In the genomic region with DNA sequence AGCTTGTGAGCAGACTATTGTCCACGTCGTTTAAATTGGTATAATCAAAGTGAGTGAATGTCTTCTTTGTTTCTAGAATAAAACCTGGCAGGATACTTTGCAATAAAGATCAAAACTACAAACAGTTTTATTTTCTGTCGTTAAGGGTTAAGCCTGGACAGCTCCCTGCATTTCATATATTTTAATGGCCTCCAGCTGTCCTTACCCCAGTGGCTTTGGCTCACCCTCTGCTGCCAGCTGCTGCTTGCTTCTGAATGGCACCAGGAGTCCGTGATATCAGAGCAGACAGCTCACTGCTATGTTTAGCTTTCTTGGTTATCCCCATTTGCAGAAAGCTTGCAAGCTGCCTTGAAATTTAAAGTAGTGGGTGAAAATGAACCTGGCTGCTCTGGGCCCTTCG, we compare ENCODE assay signal across 8 mouse cellular contexts. TPM values are rescaled to one million over a fixed set of nuclear protein-coding genes. Genes with fewer than 3 reads are reported as not detected.
DNase-seq lines count a peak whose midpoint lies in the region; ATAC-seq and TF ChIP-seq lines count a peak whose summit lies in the region.

No protein-coding gene starts in this region.

- H3K27ac ChIP-seq in kidney, embryonic 15.5 days = peak overlapping the region; percentile 66; the same call in 1 of the 2 replicates
- 0 out of 2 replicates have a peak overlapping the region, but pooled peaks have one; percentile 65 for H3K27ac ChIP-seq in limb, embryonic 14.5 days (replicated peaks; ENCODE audit: low read depth, low read length)
- peak overlapping the region; percentile 13; the same call in 1 of the 2 replicates for H3K27ac ChIP-seq in neural tube, embryonic 14.5 days (ENCODE audit: low read depth, low read length)

- DNase-seq in kidney, adult 8-10 months = no peak
- peak; percentile 63 for DNase-seq in adipocyte (ENCODE audit: low spot score)
- DNase-seq in gastrocnemius, postnatal 14 days = peak; percentile 50
- DNase-seq in limb, embryonic 14.5 days (ENCODE audit: low spot score) = peak; percentile 62
- DNase-seq in ovary, postnatal 10 days (ENCODE audit: low spot score) = no peak
- no peak for DNase-seq in urinary bladder, postnatal 10 days (ENCODE audit: low spot score)

- no peak for TF ChIP-seq POLR2A in limb, embryonic 14.5 days (IDR thresholded peaks at IDR 0.05; ENCODE audit: borderline replicate concordance, extremely low read depth, insufficient read depth, insufficient read length)

- 30% methylated on average over 5 of the region's 5 CpGs for WGBS in kidney, embryonic 15.5 days
- WGBS in limb, embryonic 14.5 days = 21% methylated on average over 5 of the region's 5 CpGs
- WGBS in neural tube, embryonic 14.5 days = 23% methylated on average over 5 of the region's 5 CpGs

- intact Hi-C loops in gastrocnemius, postnatal 14 days (cut with DNase I; ENCODE audit: low total_unique reads) = no loop called here

- H3K9ac ChIP-seq in kidney, embryonic 15.5 days = peak overlapping the region; percentile 71
- peak overlapping the region; percentile 85 for H3K9ac ChIP-seq in limb, embryonic 14.5 days (ENCODE audit: low read depth, low read length, severe bottlenecking)
- H3K9ac ChIP-seq in neural tube, embryonic 14.5 days (replicated peaks; ENCODE audit: low read depth, low read length) = peak overlapping the region; percentile 80

- H3K9me3 ChIP-seq in kidney, embryonic 15.5 days (replicated peaks) = no peaks in the 10 kb centered on the region
- no peaks in the 10 kb centered on the region for H3K9me3 ChIP-seq in limb, embryonic 14.5 days (ENCODE audit: control insufficient read depth, low read length)
- no peaks in the 10 kb centered on the region for H3K9me3 ChIP-seq in neural tube, embryonic 14.5 days (ENCODE audit: control insufficient read depth, low read length)

- ATAC-seq in kidney, embryonic 15.5 days (replicated peaks; ENCODE audit: low FRiP score) = no peak
- ATAC-seq in limb, embryonic 14.5 days (ENCODE audit: low FRiP score, low read depth) = no peak
- ATAC-seq in neural tube, embryonic 14.5 days (ENCODE audit: low read depth) = peak; percentile 36; the same call in 1 of the 2 replicates

- peaks cover 19% of the 10 kb centered on the region for H3K36me3 ChIP-seq in kidney, embryonic 15.5 days
- peaks cover 18% of the 10 kb centered on the region for H3K36me3 ChIP-seq in limb, embryonic 14.5 days (ENCODE audit: control insufficient read depth, insufficient read depth, low read length)
- peaks cover 11% of the 10 kb centered on the region; the same call in 1 of the 2 replicates for H3K36me3 ChIP-seq in neural tube, embryonic 14.5 days (ENCODE audit: control insufficient read depth, insufficient read depth, low read length)

- peak overlapping the region; percentile 70 for H3K4me3 ChIP-seq in kidney, embryonic 15.5 days (replicated peaks)
- H3K4me3 ChIP-seq in limb, embryonic 14.5 days (replicated peaks; ENCODE audit: low read length) = peak overlapping the region; percentile 70
- peak overlapping the region; percentile 70 for H3K4me3 ChIP-seq in neural tube, embryonic 14.5 days (ENCODE audit: low read depth, low read length)

- H3K27me3 ChIP-seq in kidney, embryonic 15.5 days = no peaks in the 10 kb centered on the region
- no peaks in the 10 kb centered on the region for H3K27me3 ChIP-seq in limb, embryonic 14.5 days (ENCODE audit: control insufficient read depth, insufficient read depth, low read length)
- H3K27me3 ChIP-seq in neural tube, embryonic 14.5 days (ENCODE audit: control insufficient read depth, insufficient read depth, low read length) = no peaks in the 10 kb centered on the region

- peaks cover 21% of the 10 kb centered on the region for H3K4me1 ChIP-seq in kidney, embryonic 15.5 days
- peaks cover 18% of the 10 kb centered on the region for H3K4me1 ChIP-seq in limb, embryonic 14.5 days (ENCODE audit: control insufficient read depth, insufficient read depth, low read length)
- H3K4me1 ChIP-seq in neural tube, embryonic 14.5 days (ENCODE audit: control insufficient read depth, insufficient read depth, low read length) = peaks cover 11% of the 10 kb centered on the region

- H3K4me2 ChIP-seq in kidney, embryonic 15.5 days = peak overlapping the region; percentile 69
- peak overlapping the region; percentile 85 for H3K4me2 ChIP-seq in limb, embryonic 14.5 days (replicated peaks; ENCODE audit: low read depth, low read length, severe bottlenecking)
- peak overlapping the region; percentile 96 for H3K4me2 ChIP-seq in neural tube, embryonic 14.5 days (ENCODE audit: low read depth, low read length)

RNA-seq across cellular contexts. Expression of gene Smim11, which starts 0.9 kb away (rescaled TPM):
- polyA plus RNA-seq in kidney, embryonic 15.5 days (2015; fragmentation: Nextera tagmentation; extraction: Ambion mirVana) = 126 and 141 TPM in 2 replicates
- 10 to 100 TPM; 52.0 to 65.5 TPM for total RNA-seq in gastrocnemius, postnatal 14 days (2021)
- 52.3 and 61.2 TPM in 2 replicates for polyA plus RNA-seq in limb, embryonic 14.5 days (2012; rRNA removed)
- polyA plus RNA-seq in limb, embryonic 14.5 days (2014; fragmentation: Nextera tagmentation; extraction: Ambion mirVana) = 145 and 150 TPM in 2 replicates
- polyA plus RNA-seq in neural tube, embryonic 14.5 days (2014; fragmentation: Nextera tagmentation; extraction: Ambion mirVana) = 58.0 and 62.9 TPM in 2 replicates

RNA-seq across cellular contexts. Expression of gene Kcne2, which starts 9.8 kb away (rescaled TPM):
- polyA plus RNA-seq in kidney, embryonic 15.5 days (2015; fragmentation: Nextera tagmentation; extraction: Ambion mirVana) = 0.10 and 0.27 TPM in 2 replicates
- total RNA-seq in gastrocnemius, postnatal 14 days (2021) = not detected
- 0.05 and 0.09 TPM in 2 replicates for polyA plus RNA-seq in limb, embryonic 14.5 days (2012; rRNA removed)
- 0.15 TPM in 1 of 2 replicates, not detected in the other for polyA plus RNA-seq in limb, embryonic 14.5 days (2014; fragmentation: Nextera tagmentation; extraction: Ambion mirVana)
- 0.15 and 0.24 TPM in 2 replicates for polyA plus RNA-seq in neural tube, embryonic 14.5 days (2014; fragmentation: Nextera tagmentation; extraction: Ambion mirVana)

RNA-seq across cellular contexts. Expression of gene Fam243, which starts 19.3 kb away (rescaled TPM):
- not detected in 2 replicates for polyA plus RNA-seq in kidney, embryonic 15.5 days (2015; fragmentation: Nextera tagmentation; extraction: Ambion mirVana)
- not detected for total RNA-seq in gastrocnemius, postnatal 14 days (2021)
- polyA plus RNA-seq in limb, embryonic 14.5 days (2012; rRNA removed) = not detected in 2 replicates
- not detected in 2 replicates for polyA plus RNA-seq in limb, embryonic 14.5 days (2014; fragmentation: Nextera tagmentation; extraction: Ambion mirVana)
- not detected in 2 replicates for polyA plus RNA-seq in neural tube, embryonic 14.5 days (2014; fragmentation: Nextera tagmentation; extraction: Ambion mirVana)

RNA-seq across cellular contexts. Expression of gene Kcne1, which starts 57.3 kb away (rescaled TPM):
- polyA plus RNA-seq in kidney, embryonic 15.5 days (2015; fragmentation: Nextera tagmentation; extraction: Ambion mirVana) = 1.8 and 2.0 TPM in 2 replicates
- total RNA-seq in gastrocnemius, postnatal 14 days (2021) = not detected
- 0.08 and 0.09 TPM in 2 replicates for polyA plus RNA-seq in limb, embryonic 14.5 days (2012; rRNA removed)
- polyA plus RNA-seq in limb, embryonic 14.5 days (2014; fragmentation: Nextera tagmentation; extraction: Ambion mirVana) = not detected in 2 replicates
- polyA plus RNA-seq in neural tube, embryonic 14.5 days (2014; fragmentation: Nextera tagmentation; extraction: Ambion mirVana) = 0.32 and 0.37 TPM in 2 replicates

Comparison
In these comparisons a context has a peak if more than half of its experiments do, and no peak if none do; other contexts are left out.
1. H3K27ac ChIP-seq: peak in every context shown above with its lines; median percentile 66 in kidney, embryonic 15.5 days; 65 in limb, embryonic 14.5 days; 13 in neural tube, embryonic 14.5 days.
2. DNase-seq: peak in adipocyte (single experiment), gastrocnemius, postnatal 14 days (single experiment) and limb, embryonic 14.5 days (single experiment); none in kidney, adult 8-10 months (0 of 2), ovary, postnatal 10 days (single experiment) and urinary bladder, postnatal 10 days (single experiment).
3. Peak in every context shown above with its lines, with median percentiles within 50 percentile points of each other: H3K4me2 ChIP-seq, H3K4me3 ChIP-seq and H3K9ac ChIP-seq.